Mouse (Mus musculus) embryo, embryonic 10.5 days (tissue): ENCODE results near the gene Zdhhc16.
A peak's percentile ranks its signal among the peaks of the same experiment; 100 is the strongest.

Experiments
- DNase-seq: peaks from one replicate; pipeline ENCODE4 v3.0.0-alpha.2; 2015; ENCODE audit warnings: low spot score

Gene Zdhhc16

GRCm38 (mm10) chr19:41933179-41934086 is at the start of gene Zdhhc16, which contains the start of gene Exosc1:
TSS of gene Zdhhc16 (plus strand) at chr19:41933480.
TSS of gene Exosc1 (minus strand) at chr19:41933423.
- DNase-seq, result peak; percentile 99

GRCm38 (mm10) chr19:41883882-41884281 is 49.4 kb upstream of the Zdhhc16 start:
- DNase-seq, result no peak

GRCm38 (mm10) chr19:41888191-41888590 is 45.1 kb upstream of the Zdhhc16 start:
- no peak for DNase-seq

- no peak for DNase-seq
These were observed 38.3 kb upstream of the Zdhhc16 start for GRCm38 (mm10) chr19:41894959-41895358.

- peak; percentile 96 for DNase-seq
These were observed 37.6 kb upstream of the Zdhhc16 start, which contains the start of gene Rrp12 for GRCm38 (mm10) chr19:41895460-41896318. TSS of gene Rrp12 (minus strand) at chr19:41896173.

- no peak for DNase-seq
These were observed 37.0 kb upstream of the Zdhhc16 start for GRCm38 (mm10) chr19:41896319-41896711.

GRCm38 (mm10) chr19:41898860-41899259 is 34.4 kb upstream of the Zdhhc16 start:
- DNase-seq, result peak; percentile 74

- DNase-seq, result no peak
These were observed 32.7 kb upstream of the Zdhhc16 start for GRCm38 (mm10) chr19:41900495-41901090.

GRCm38 (mm10) chr19:41901696-41902095 is 31.6 kb upstream of the Zdhhc16 start:
- no peak for DNase-seq

GRCm38 (mm10) chr19:41902848-41903593 is 30.3 kb upstream of the Zdhhc16 start:
- no peak for DNase-seq

- DNase-seq, result no peak
These were observed 28.0 kb upstream of the Zdhhc16 start for GRCm38 (mm10) chr19:41905246-41905645.

- DNase-seq, result no peak
These were observed 26.8 kb upstream of the Zdhhc16 start for GRCm38 (mm10) chr19:41906311-41907078.

GRCm38 (mm10) chr19:41907079-41907760 is 26.1 kb upstream of the Zdhhc16 start:
- DNase-seq, result no peak

- no peak for DNase-seq
These were observed 24.5 kb upstream of the Zdhhc16 start for GRCm38 (mm10) chr19:41908736-41909135.

GRCm38 (mm10) chr19:41910396-41910795 is 22.9 kb upstream of the Zdhhc16 start:
- no peak for DNase-seq

- DNase-seq, result peak; percentile 99
These were observed 21.9 kb upstream of the Zdhhc16 start, which contains the start of gene Pgam1 for GRCm38 (mm10) chr19:41911178-41912073. TSS of gene Pgam1 (plus strand) at chr19:41911923.

- DNase-seq, result peak; percentile 47
These were observed 20.9 kb upstream of the Zdhhc16 start for GRCm38 (mm10) chr19:41912121-41913080.
